Mouse (Mus musculus) ZHBTc4 (cell line): ENCODE measurements around the gene Scrn3.

Source experiments
- DNase-seq: peaks from one replicate; pipeline ENCODE4 v3.0.0-alpha.2; 2011; ENCODE audit warnings: low read depth, low spot score

Scrn3 gene

DNA sequence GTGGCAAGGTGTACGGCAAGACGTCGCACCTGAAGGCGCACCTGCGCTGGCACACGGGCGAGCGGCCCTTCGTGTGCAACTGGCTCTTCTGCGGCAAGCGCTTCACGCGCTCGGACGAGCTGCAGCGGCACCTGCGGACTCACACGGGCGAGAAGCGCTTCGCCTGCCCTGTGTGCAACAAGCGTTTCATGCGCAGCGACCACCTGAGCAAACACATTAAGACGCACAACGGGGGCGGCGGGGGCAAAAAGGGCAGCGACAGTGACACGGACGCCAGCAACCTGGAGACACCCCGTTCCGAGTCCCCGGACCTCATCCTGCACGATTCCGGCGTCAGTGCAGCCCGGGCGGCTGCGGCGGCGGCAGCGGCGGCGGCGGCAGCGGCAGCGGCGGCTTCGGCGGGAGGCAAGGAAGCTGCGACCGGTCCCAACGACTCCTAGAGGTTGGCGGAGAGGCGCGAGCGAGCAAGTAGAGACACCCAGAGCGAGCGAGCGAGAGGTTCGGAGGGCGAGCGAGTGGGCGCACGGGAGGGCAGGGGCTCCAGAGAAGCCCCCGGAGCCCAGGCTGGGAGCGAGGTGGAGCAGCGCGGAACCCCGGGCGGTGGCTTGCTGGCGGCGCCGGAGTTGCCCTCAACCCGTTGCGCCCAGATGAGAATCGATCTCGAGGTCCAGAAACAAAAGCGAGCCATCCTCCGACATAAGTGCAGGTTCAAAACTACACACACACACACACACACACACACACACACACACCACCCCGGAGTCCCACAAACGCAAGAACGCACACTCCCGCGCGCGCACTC lies 38.1 kb upstream of the Scrn3 start:
- DNase-seq = peak; percentile 82

- DNase-seq = no peak
Observed at GRCm38 (mm10) chr2:73275261-73276040, 37.0 kb upstream of the Scrn3 start.

GRCm38 (mm10) chr2:73276141-73276571 lies 36.2 kb upstream of the Scrn3 start:
- peak; percentile 71 for DNase-seq

- DNase-seq = peak; percentile 54
Observed at GRCm38 (mm10) chr2:73277021-73277708, 35.2 kb upstream of the Scrn3 start.

DNA sequence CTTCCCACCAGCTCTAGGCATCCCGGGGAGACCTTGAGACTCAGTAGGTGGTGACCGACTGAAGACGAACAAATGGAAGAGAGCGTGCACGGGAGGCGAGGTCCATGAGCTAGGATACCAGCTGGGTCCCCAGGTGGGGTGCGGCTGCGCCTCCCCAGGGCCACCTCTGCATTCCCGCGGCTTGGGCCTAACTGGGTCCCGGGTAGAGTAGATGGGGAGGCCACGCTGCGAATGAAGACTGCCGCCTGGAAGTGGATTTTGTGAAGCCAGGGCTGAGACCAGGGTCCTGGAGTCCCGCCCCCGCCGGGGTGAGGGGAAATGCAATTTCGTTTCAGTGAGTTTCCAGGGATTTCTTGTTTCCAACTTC lies 34.7 kb upstream of the Scrn3 start:
- DNase-seq = peak; percentile 65

- DNase-seq = peak; percentile 95
Observed at GRCm38 (mm10) chr2:73278131-73278854, 34.1 kb upstream of the Scrn3 start.

- DNase-seq = no peak
Observed at GRCm38 (mm10) chr2:73278869-73279268, 33.5 kb upstream of the Scrn3 start.

DNA sequence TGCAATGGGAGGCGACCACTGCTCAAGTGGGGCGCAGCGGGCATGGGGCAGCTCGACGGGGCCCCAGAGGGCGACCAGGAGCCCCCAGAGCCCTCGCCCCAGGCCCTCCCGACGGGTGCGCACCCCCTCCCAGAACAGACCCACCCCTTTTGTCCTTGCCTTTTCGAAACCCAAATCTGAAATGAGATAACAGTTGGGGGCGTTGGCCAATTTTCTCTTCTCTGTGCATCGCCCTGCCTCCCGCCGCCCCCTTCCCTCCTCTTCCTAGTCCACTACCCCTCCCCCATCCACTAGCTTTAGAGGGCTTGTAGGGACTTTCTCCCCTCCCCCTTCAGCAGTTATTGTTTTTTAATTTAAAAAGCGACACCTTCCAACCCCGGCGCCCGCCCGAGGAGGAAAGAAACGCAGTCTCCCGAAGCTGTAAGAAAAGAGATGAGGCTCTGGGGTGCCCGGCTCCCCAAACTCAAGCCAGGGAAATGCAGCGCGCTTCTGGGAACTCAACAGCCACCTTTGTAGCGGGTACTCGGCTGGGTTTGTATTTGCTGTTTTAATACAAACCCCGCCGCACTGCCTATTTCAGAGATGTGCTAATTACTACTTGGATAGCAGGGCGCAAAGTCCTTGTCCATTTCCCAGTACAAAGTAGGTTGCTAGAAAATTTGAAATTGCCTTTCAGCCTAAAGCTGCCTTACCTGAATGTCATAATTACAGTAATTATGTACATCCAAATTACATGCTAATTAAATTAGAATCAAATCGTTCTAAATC lies 32.9 kb upstream of the Scrn3 start:
- DNase-seq = peak; percentile 31

DNA sequence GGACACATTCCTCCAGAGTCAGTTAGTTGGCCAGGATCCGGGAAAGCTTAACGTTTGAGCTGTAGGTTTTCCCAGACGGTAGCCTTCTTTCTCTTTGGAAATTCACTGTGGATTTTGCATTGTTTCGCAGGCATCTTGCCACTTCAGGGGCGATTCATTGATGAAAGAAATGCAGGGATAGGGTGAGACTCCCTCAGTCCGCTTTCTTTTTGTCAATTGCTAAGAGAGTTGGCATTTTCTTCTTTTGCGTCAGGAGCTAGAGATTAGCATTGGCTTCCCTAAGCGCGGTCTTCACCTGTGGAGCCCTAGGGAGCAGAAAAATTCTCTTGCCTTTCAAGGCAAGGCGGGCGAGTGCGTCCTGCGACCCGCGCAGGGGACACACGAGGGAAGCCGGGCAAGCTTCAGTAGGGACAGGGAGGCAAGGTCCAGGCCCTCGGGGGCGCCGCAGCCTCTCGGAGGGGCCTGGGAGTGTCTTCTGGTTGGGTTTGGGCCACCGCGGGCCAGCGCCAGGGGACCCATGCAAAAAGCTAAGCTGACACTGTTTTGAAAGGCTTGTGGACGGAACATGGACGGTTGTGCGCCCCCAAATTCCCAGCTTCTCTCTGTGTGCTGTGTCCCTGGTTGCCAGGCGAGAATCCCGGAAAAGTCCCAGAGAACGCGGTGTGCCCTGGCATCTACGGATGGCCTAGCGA lies 31.9 kb upstream of the Scrn3 start:
- DNase-seq = peak; percentile 47

GRCm38 (mm10) chr2:73281048-73281661 lies 31.2 kb upstream of the Scrn3 start:
- DNase-seq = peak; percentile 46

GRCm38 (mm10) chr2:73281707-73282106 lies 30.7 kb upstream of the Scrn3 start:
- DNase-seq = peak; percentile 58

GRCm38 (mm10) chr2:73285630-73286029 lies 26.8 kb upstream of the Scrn3 start:
- peak; percentile 69 for DNase-seq

DNA sequence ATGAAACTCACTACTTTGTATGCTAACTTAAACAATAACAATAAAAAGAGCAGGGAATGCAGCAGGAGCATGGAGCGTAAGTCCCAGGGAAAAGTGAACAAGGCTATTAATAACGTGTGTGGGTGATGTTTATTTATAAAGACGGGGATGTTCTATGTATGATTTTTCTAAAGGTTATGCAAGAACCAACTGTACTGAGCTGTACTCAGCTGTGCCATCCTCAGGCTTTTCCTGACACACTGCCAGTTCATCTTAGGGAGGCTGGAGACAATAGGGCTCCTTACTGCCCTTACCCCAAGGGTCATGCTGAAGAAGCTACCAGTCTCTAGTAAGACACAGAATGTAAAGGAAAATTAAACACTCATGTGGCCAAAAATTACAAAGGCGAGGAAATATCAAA lies 21.3 kb upstream of the Scrn3 start:
- no peak for DNase-seq

DNA sequence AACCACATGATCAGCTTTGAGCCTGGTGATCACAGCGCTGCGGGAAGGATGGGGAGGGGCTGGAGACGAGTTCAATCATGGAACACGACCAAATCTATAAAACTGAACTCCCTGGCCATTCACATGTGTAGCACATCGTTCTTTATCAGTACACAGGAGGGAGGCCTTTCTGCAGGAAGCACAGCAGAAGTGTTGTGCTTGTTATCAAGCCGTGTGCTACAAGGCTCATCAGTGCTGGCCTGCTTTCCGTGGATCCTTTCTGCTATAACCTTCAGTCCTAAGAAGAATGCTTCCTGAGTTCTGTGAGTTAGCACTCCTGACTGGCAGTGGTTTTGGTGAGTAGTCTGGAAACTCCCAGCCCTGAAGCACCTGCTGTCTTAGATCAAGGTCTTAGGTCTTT lies 17.4 kb upstream of the Scrn3 start:
- no peak for DNase-seq

- no peak for DNase-seq
Observed at GRCm38 (mm10) chr2:73298154-73298553, 14.2 kb upstream of the Scrn3 start.

DNA sequence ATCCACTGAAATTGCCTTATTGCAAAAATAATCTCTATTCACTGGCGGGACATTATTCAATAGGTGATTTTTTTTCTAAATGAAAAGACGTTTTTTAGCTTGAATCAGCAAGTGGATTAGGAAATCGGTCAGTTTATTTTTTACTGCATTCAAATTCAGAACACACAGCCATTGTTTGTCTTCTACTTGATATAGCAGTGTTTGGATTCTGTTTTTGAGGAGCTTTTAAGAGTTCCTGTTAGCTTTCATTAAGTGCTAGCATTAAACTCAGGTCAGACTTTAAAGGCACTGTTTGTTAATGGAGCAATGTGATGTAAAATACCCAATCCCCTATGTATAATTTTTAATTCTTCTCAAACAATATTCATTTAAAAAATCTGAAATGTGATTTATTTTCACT lies 13.6 kb upstream of the Scrn3 start:
- DNase-seq = no peak

DNA sequence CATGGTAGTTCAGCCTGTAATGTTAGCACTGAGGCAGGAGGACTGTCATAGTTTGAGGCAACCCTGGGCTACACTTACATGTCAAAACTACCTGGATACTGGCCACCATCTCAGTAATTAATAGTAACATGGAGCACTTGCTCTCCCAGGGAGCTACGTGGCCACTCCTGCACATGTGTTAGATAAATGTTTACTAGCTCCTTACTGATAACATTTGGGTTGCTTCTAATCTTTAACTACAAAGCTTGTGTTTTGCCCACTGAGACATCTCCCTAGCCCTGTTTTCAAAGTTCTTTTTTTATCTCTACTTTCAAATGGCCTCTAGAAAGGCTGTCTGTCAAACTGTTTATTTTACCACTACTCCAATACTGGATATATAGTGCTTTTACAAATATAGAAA lies 10.4 kb upstream of the Scrn3 start:
- no peak for DNase-seq

GRCm38 (mm10) chr2:73302722-73303121 lies 9.7 kb upstream of the Scrn3 start:
- DNase-seq = no peak

DNA sequence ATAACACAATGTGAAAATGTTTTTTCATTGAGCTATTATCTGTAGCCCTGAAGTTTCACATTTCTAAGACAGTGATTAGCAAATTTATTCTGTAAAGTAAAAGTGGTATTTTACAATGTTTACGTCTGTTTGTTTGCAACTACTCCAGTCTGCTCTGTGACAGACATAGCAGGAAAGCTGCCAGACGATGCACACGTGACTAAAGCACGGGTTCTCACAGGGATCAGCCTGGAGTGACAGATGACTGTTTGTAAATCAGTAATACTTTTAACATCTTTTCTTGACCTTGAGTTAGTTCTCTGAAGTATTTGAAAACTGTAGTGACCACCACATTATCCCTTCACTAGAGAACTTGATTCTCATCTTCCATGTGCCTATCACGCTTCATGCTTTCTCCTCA lies 7.9 kb upstream of the Scrn3 start:
- DNase-seq = no peak

GRCm38 (mm10) chr2:73306006-73306405 lies 6.4 kb upstream of the Scrn3 start:
- no peak for DNase-seq
